Mouse (Mus musculus) spleen, adult 18-20 months (tissue): Measurements from ENCODE around the gene Rlim.

ENCODE experiments used
- DNase-seq, 2 experiments: peaks; one replicate each; pipeline ENCODE4 v3.0.0; 2022; ENCODE audit warnings: mixed read lengths in 2 of 2

Rlim gene

DNA sequence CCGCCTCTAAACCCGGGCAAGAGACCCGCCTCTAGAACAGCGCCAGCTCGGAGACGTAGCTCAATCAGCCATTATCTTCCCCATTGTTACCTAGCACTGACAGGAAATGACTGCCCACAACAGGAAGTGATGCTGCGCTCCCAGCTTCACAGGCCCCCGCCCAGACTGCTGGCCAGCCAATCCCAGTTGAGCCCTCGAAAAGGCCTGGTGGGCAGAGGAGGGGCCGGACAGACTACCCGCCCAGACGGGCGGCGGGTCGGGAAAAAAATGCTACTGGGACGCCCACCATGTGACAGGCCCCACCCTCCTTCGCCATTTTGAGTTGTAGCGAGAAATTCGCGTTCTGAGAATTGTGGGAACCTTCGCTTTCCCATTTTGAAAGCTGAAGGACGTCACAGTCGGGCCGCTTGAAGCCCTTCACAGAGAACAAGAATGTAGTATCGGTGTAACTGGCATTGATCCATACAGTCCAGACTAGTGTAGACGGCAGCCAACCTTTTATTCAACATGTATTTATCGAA lies at the start of gene Rlim:
Rlim (minus strand) TSS at position 116 of the 521 bp plus-strand sequence.
- DNase-seq = peak; percentile 73 to 87

- DNase-seq = no peak
Measured at GRCm38 (mm10) chrX:104017196-104017595, 36.1 kb upstream of the Rlim start.

- DNase-seq = no peak
Measured at GRCm38 (mm10) chrX:104015048-104015447, 34.0 kb upstream of the Rlim start.

- no peak for DNase-seq
Measured at GRCm38 (mm10) chrX:104013318-104013811, 32.3 kb upstream of the Rlim start.

DNA sequence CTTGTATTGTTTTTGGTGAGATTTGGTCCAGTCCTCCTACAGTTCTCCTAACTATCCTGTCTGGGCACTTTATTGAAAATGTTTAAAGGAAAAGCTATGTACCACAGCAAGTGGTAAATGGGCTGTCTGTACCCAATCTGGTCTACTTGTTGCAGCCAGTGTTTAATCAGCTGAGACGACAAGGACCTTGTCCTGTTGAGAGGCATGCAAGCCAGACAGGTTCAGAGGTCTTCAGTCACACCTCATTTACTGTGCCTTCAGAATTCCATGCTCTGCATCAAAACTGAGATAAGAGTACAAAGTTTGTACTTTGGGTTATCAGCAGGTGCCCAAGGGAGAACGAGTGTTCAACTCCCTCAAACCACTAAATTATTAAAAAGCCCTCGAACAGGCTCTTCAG lies 13.7 kb upstream of the Rlim start:
- DNase-seq = no peak

- no peak for DNase-seq
Measured at GRCm38 (mm10) chrX:103993864-103994263, 12.8 kb upstream of the Rlim start.

DNA sequence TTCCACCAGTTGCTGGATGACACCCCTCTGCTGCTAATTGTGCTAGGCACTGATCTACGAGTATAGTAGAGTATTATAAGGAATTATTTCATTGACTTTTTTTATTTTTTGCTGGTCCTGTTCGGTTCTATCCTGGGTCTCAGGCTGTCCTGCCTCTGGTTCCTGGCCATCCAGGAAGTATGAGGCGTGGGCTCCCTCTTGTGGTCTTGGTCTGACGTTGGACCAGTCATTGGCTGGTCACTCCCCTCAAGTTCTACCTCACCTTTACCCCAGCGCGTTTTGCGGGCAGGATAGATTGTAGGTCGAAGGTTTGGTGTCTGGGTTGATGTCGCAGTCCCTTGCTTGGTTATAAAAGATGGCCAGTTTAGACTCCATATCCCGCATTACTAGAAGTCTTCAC lies 10.6 kb upstream of the Rlim start:
- DNase-seq = peak in 1 of 2 experiments; percentile 1

DNA sequence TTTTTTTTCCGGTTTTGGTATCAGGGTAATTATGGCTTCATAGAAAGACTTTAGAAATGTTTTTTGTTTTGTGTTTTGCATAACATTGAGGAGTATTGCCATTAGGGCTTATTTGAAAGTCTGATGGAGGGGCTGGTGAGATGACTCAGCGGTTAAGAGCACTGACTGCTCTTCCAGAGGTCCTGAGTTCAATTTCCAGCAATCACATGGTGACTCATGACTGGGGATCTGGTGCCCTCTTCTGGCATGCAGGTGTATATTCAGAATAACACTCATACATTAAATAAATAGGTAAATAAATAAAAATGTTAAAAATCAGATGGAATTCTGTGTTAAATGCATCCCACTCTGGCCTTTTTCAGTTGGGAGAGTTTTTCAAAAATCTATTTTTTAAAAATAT lies 9.3 kb upstream of the Rlim start:
- DNase-seq = peak in 1 of 2 experiments; percentile 41

GRCm38 (mm10) chrX:103987215-103987964 lies 6.3 kb upstream of the Rlim start:
- DNase-seq = no peak

DNA sequence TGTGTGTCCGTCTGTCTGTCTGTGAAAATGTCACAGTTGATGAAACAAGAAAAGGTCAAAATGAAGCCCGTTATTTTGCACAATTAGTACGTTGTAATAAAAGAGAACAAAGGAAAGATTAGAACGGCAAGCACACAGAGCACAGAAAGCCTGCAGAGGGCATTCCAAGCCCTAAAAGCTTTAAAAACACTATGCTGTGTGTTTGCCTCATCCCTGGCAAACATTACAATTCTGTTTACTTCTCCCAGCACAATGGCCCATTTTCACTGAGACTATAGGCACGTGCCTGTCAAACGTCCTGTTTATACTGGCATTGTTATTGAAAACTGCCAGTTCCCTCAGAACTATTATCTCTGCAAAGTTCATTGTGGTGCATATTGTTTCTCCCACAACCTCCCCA lies 5.1 kb upstream of the Rlim start:
- no peak for DNase-seq

DNA sequence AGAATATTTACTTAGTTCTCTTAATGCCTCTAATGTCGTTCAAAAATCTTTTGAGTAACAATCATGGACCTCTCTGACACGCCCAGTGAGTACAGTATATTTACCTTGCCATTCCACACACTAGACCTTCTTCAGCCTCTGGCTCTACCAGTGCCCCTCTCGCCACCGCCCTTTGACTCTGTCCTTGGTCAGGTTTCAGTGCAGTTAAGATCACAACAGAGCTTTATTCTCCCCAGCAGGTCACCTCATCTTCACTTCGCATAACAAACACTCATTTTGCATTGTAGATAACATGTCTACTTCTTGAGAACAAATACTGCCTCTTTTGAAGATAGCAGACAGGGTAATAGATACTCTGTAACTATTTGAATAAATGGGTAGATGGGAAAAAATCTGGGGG lies 3.9 kb upstream of the Rlim start:
- DNase-seq = no peak

DNA sequence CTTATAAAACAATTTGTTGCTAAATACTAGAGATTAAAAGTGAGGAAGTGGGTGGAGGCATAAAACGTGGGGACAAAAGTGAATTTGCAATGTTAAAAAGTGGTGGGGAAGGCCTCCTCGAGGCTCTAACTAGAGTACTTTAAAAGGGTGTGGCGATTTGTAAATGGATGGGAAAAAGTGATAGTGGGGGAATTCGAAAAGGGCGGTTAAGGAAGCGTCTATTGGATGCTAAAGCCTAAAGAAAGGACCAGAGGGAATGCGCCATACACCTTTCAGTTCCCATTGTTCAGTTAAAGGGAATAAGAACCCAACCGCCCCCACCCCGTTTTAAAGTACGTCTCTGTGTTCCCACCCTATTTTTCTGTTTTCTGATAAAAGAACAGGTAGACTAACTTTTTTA lies 722 bp upstream of the Rlim start:
- no peak for DNase-seq

DNA sequence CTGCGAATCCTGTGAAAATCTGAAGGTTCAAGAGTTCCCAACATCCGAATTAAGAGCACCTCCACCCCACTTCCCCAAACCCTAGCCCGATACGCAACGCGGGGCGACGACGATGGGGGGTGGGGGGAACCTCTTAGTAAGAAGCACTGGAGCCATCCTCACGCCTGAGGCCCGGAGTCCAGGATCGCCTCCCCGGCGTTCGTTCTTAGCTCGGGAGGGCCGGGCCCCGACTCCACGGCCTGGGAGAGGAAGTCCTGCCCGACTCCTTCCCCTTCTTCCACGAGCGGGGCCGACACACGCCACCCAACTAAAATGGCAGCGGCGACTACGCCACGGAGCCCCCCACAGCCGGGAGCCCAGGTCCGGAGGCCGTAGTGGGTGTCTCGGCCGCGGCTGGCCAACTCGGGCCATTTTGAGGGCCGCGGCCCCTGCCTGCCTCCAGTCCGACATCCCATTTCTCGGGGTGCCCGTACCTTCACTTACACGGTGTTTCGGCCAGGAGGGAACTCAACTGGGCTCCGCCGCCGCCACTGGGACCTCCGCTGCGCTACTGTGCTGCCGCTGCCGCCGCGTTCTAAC lies 405 bp downstream of the Rlim start:
- DNase-seq = peak; percentile 35 to 43

DNA sequence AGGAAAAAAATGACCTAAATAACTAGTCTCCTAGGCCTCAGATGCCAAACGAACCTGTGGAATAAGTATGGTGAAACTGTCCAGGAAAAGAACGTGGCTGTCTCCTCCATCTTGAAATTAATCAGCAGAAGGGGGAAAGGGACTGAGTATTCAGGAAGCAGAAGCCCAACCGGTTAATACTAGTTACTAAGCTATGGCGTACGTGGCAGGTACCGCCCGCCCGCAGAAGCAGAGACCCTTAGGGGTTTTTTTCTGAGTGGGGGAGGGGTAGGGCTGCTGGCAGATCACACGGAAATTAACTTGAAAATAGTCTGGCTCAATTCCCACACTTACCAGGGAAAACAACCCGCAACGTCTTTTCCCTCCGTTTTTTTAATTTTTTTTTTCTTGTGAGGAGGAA lies 1.0 kb downstream of the Rlim start:
- DNase-seq = peak in 1 of 2 experiments; percentile 5

DNA sequence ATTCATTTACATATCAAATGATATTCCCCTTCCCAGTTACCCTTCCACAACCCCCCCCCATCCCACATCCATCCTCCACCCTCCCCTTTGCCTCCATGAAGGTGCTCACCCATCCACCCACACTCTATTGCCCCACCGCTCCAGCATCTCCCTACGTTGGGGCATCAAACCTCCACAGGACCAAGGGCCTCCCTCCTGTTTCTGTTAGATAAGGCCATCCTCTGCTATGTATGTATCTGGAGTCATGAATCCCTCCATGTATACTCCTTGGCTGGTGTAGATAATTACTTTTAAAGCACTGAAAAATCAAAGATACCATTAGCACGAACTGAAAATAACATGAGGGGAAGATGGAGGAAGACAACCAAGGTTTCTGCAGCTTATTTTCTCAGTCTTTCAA lies 41.4 kb downstream of the Rlim start:
- no peak for DNase-seq

- no peak for DNase-seq
Measured at GRCm38 (mm10) chrX:103937333-103937732, 43.8 kb downstream of the Rlim start.

DNA sequence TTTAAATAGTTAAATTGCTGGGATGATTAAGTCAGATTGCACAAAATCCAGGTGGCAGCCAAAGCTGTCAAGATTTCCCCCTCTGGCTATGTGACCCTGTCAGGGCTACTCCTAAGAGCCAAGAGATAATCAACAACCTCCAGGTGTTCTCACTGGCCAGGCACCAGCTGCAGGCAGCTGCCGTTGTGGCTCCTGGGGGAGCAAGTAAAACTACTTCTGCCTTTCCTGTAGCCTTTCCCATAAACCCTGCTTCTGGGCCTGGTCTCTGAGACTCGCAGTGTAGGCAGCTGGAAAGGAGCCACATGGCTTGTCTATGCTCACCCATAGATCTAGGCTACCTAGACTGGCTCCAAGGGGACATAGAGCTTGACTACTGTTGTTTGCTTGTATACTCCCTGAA lies 58.6 kb downstream of the Rlim start:
- no peak for DNase-seq

- DNase-seq = no peak
Measured at GRCm38 (mm10) chrX:103918954-103919353, 62.1 kb downstream of the Rlim start.

GRCm38 (mm10) chrX:103914790-103915189 lies 66.3 kb downstream of the Rlim start:
- peak in 1 of 2 experiments; percentile 28 for DNase-seq
